Mouse (Mus musculus) B cell, adult 67 days (primary cell): ENCODE results near the gene 4930502E18Rik. TPM values are rescaled to one million over a fixed set of nuclear protein-coding genes. Genes with fewer than 3 reads are reported as not detected.

Source experiments
- total RNA-seq, 2 experiments: library from RNA; stranded (reverse); gene quantifications; 4 replicates each; pipeline ENCODE4 v1.2.4; 2023

4930502E18Rik gene
- not detected for total RNA-seq

DNA sequence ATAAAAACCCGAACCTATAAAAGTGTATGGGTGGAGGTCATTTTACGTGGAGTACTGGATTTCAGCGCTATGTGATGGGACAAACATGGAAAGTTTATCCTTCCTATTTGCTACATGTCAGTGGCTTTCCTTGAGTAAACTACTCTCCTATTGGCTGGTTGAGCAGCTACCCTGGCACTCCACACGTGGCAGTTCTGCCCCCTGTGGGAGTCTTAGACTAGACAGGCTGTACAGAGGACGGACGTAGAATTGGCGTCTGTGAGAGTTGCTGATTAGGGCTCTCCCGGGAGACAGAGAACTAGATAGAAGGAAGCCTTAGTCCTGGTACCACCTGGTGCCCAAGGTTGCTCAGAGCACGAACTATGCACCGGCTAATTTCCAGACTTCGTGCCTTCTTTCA, at the start of gene 4930502E18Rik:
4930502E18Rik (plus strand) TSS at position 231 of the 400 bp plus-strand sequence.

DNA sequence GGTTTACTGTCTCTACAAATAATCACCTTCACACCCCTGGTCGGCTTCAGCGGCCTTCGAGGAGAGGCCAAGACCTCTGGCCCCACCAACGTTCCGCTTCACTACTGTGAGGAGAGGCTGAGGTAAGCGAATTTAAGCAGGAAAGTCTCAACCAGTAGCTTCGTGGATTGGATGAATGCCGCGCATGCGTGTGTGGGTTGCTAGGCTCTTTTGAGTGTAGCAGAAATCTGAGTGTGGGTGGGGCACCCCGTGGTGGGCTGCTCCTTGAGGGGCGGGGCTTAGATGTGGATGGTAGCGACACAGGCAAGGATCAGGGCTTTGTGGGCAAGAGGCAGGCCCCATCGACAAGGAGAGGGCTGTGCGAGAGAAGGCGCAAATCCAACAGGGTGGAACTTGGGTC, 33.1 kb downstream of the 4930502E18Rik start, which contains the start of gene 1700013H16Rik:
1700013H16Rik (minus strand) TSS at position 96 of the 400 bp plus-strand sequence.

DNA sequence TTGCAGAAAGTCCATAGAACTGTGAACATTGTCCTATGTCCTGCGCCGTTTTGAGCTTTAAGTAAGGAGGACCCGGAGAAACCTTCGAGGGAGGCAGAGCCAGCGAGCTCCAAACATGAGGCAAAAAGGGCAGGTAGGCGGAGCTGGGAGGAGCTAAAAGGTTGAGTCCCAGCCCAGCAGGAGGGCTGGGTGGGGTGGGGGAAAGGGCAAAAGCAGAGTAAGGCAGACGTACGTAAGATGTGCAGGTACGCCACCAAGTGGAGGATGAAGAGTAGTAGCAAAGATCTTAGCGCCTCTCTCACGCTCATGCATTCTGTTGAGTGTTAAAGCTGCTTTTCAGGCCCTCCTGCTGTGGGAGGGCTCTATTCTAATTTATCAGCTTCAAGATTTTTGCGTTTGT, 51.6 kb downstream of the 4930502E18Rik start, which contains the start of gene Zfp36l3:
Zfp36l3 (minus strand) TSS at position 119 of the 400 bp plus-strand sequence.

Other genes with a start within 250 kb of the 4930502E18Rik start
- gene Rtl8c, start 116.8 kb upstream of the 4930502E18Rik start, total RNA-seq, result 1 to 10 TPM in 1 of 2 experiments, not detected in 1; 5.2 TPM
- gene Gm14597, start 115.8 kb upstream of the 4930502E18Rik start, total RNA-seq, result not detected
- 10 to 100 TPM; 10.1 to 18.7 TPM for gene Rtl8a, start 81.1 kb upstream of the 4930502E18Rik start, total RNA-seq
- gene Rtl8b, start 54.4 kb upstream of the 4930502E18Rik start, total RNA-seq, result 10 to 100 TPM in 1 of 2 experiments, 1 to 10 TPM in 1; 5.3 to 15.7 TPM
- not detected for gene 1700013H16Rik, start 33.0 kb downstream of the 4930502E18Rik start, total RNA-seq
- not detected for gene Zfp36l3, start 51.6 kb downstream of the 4930502E18Rik start, total RNA-seq
- 1 to 10 TPM in 1 of 2 experiments, not detected in 1; 1.0 TPM for gene Xlr, start 72.9 kb downstream of the 4930502E18Rik start, total RNA-seq